Mouse (Mus musculus) kidney, adult 2 months (tissue): ENCODE results near the gene Plcd3. TPM values are rescaled to one million over a fixed set of nuclear protein-coding genes. Genes with fewer than 3 reads are reported as not detected.

ENCODE experiments used
- DNase-seq: peaks from one replicate; pipeline ENCODE4 v3.0.0; 2021
- H3K27ac ChIP-seq: fragments of 200-500 bp; 2 replicates; pipeline ENCODE4 v1.5.1; 2012; ENCODE audit warnings: low read depth, low read length, control low read depth, inconsistent platforms; ENCODE audit not compliant: insufficient read depth
- H3K27me3 ChIP-seq: fragments of 200-500 bp; replicated peaks from 2 replicates; pipeline ENCODE4 v1.6.1; 2012; ENCODE audit warnings: mild to moderate bottlenecking, moderate library complexity, low read length, inconsistent platforms; ENCODE audit not compliant: control insufficient read depth, insufficient read depth
- H3K36me3 ChIP-seq: fragments of 200-500 bp; 2 replicates; pipeline ENCODE4 v1.6.1; 2012; ENCODE audit warnings: mild to moderate bottlenecking, moderate library complexity, low read length, inconsistent platforms; ENCODE audit not compliant: control insufficient read depth, insufficient read depth
- H3K4me1 ChIP-seq: fragments of 200-500 bp; 2 replicates; pipeline ENCODE4 v1.6.1; 2011; ENCODE audit warnings: low read length; ENCODE audit not compliant: control insufficient read depth, insufficient read depth
- H3K4me3 ChIP-seq: fragments of 200-500 bp; 2 replicates; pipeline ENCODE4 v1.5.1; 2011; ENCODE audit warnings: mild to moderate bottlenecking, low read depth, low read length, control low read depth; ENCODE audit not compliant: insufficient read depth
- CTCF ChIP-seq: fragments of 200-500 bp; conservative IDR thresholded peaks from 2 replicates; pipeline ENCODE4 v1.5.1; 2011; ENCODE audit warnings: low read depth, mild to moderate bottlenecking, control low read depth, low read length, moderate library complexity, mixed read lengths; ENCODE audit not compliant: insufficient read depth, insufficient read length
- POLR2A ChIP-seq: fragments of 200-500 bp; IDR thresholded peaks from one replicate; pipeline ENCODE4 v1.6.1; 2011; ENCODE audit warnings: low read depth, low read length, control low read depth
- WGBS: fragments of 180-500 bp; shearing (Covaris S2); methylation state at CpG from one replicate; pipeline ENCODE4 v1.1.7; 2018; 5-methylcytosine and 5-hydroxymethylcytosine counted together
- polyA plus RNA-seq: library from polyadenylated mRNA; depleted of rRNA; stranded (reverse); fragments of >200 nt; gene quantifications from 2 replicates; pipeline ENCODE4 v1.2.3, GENCODE M21; 2012

The Plcd3 gene
- polyA plus RNA-seq, 1 experiment = 14.9 TPM

- no peaks in the 10 kb centered on the region for H3K27me3 ChIP-seq
- H3K4me3 ChIP-seq = peak overlapping the region; percentile 77
- H3K27ac ChIP-seq = peak overlapping the region; percentile 34
- peaks cover 13% of the 10 kb centered on the region for H3K4me1 ChIP-seq
- no peak for TF ChIP-seq CTCF
- no peak for TF ChIP-seq POLR2A
- DNase-seq = peak; percentile 64
- 51% methylated on average over 8 of the region's 8 CpGs for WGBS
- no peaks in the 10 kb centered on the region; the same call in 1 of the 2 replicates for H3K36me3 ChIP-seq
Observed at GRCm38 (mm10) chr11:103103621-103104020, 2.2 kb upstream of the Plcd3 start.

DNA sequence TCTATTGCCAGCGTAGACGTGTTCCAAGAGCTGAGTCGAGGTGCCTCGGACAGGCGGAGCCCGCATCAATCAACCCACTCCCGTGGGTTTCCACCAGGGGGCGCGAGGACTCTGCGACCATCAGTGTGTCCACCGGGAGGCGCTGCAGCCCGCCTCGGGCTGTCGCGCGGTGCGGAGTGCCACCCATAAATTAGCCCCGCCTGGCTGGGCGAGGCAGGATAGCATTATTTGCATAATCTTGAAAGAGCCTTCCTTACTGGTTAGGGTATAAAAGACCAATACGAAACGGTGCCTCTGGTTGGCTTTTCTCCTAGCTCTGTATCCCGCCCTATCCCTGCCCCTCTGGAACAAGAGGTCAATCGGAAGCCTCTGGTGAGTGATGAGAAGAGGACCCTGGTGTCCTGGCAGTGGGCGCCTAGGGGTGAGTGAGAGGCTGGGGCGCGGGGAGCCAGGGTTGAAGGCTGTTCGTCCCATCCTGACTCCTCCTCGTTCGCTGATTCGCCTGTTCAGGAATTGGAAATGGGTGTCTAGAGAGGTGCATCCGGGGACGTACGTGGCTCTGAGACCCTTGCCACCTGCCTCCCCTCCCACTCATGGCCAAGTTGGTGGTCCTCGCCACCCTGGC is 1.4 kb upstream of the Plcd3 start:
- TF ChIP-seq CTCF (peak; percentile 100), POLR2A (peak; percentile 52)
- peak; percentile 99 for DNase-seq
- H3K4me1 ChIP-seq = peaks cover 13% of the 10 kb centered on the region
- H3K27ac ChIP-seq = peak overlapping the region; percentile 34
- peak overlapping the region; percentile 77 for H3K4me3 ChIP-seq
- under 1% methylated on average over 35 of the region's 35 CpGs for WGBS
- H3K27me3 ChIP-seq = no peaks in the 10 kb centered on the region
- H3K36me3 ChIP-seq = no peaks in the 10 kb centered on the region; the same call in 1 of the 2 replicates

- TF ChIP-seq POLR2A = no peak
- TF ChIP-seq CTCF = no peak
- no peaks in the 10 kb centered on the region; the same call in 1 of the 2 replicates for H3K36me3 ChIP-seq
- H3K27ac ChIP-seq = peak overlapping the region; percentile 76
- H3K4me3 ChIP-seq = peak overlapping the region; percentile 50
- peaks cover 20% of the 10 kb centered on the region for H3K4me1 ChIP-seq
- 1% methylated on average over 30 of the region's 30 CpGs for WGBS
- H3K27me3 ChIP-seq = no peaks in the 10 kb centered on the region
- DNase-seq = peak; percentile 89
Observed at GRCm38 (mm10) chr11:103101866-103102501, 526 bp upstream of the Plcd3 start.

GRCm38 (mm10) chr11:103100361-103100760 is 1.1 kb downstream of the Plcd3 start:
- H3K4me1 ChIP-seq = peaks cover 9% of the 10 kb centered on the region; the same call in 1 of the 2 replicates
- H3K27ac ChIP-seq = no peak overlapping the region
- H3K27me3 ChIP-seq = no peaks in the 10 kb centered on the region
- 40% methylated on average over 8 of the region's 8 CpGs for WGBS
- TF ChIP-seq CTCF (no peak), POLR2A (no peak)
- H3K4me3 ChIP-seq = peak overlapping the region; percentile 15; the same call in 1 of the 2 replicates
- no peaks in the 10 kb centered on the region for H3K36me3 ChIP-seq
- peak; percentile 46 for DNase-seq

- no peaks in the 10 kb centered on the region for H3K27me3 ChIP-seq
- H3K27ac ChIP-seq = no peak overlapping the region
- H3K4me3 ChIP-seq = no peak overlapping the region
- H3K36me3 ChIP-seq = no peaks in the 10 kb centered on the region
- DNase-seq = no peak
- 77% methylated on average over 12 of the region's 12 CpGs for WGBS
- peaks cover 9% of the 10 kb centered on the region; the same call in 1 of the 2 replicates for H3K4me1 ChIP-seq
- TF ChIP-seq CTCF (no peak), POLR2A (no peak)
Observed at GRCm38 (mm10) chr11:103099352-103099940, 2.0 kb downstream of the Plcd3 start.

- H3K36me3 ChIP-seq = no peaks in the 10 kb centered on the region
- no peak for DNase-seq
- H3K27ac ChIP-seq = no peak overlapping the region
- no peaks in the 10 kb centered on the region for H3K27me3 ChIP-seq
- H3K4me3 ChIP-seq = no peak overlapping the region
- H3K4me1 ChIP-seq = peaks cover 9% of the 10 kb centered on the region; the same call in 1 of the 2 replicates
- TF ChIP-seq CTCF (no peak), POLR2A (no peak)
- WGBS = 80% methylated on average over 11 of the region's 11 CpGs
Observed at GRCm38 (mm10) chr11:103098531-103099190, 2.8 kb downstream of the Plcd3 start.
